Mouse (Mus musculus) megakaryocyte, adult 5-6 weeks (primary cell): ENCODE measurements around the gene B3gnt6. TPM values are rescaled to one million over a fixed set of nuclear protein-coding genes. Genes with fewer than 3 reads are reported as not detected.

Experiments used
- ATAC-seq: 2 replicates; pipeline ENCODE4 v1.8.0; 2016; ENCODE audit warnings: mild to moderate bottlenecking, inconsistent platforms; ENCODE audit not compliant: poor library complexity, severe bottlenecking
- total RNA-seq, 2 experiments: library from RNA; stranded (forward) in 1 of 2; stranded (reverse) in 1 of 2; fragments of 153-499, 151-499 nt in 1 of 2; fragments of 221-1000, 200-1000 nt in 1 of 2; gene quantifications; 2 replicates each; pipeline versions ENCODE4 v1.2.3 to v1.2.4; 2015 to 2017

Gene B3gnt6
- total RNA-seq, 2 experiments from 2014 or later = 0.38 to 0.59 TPM

DNA sequence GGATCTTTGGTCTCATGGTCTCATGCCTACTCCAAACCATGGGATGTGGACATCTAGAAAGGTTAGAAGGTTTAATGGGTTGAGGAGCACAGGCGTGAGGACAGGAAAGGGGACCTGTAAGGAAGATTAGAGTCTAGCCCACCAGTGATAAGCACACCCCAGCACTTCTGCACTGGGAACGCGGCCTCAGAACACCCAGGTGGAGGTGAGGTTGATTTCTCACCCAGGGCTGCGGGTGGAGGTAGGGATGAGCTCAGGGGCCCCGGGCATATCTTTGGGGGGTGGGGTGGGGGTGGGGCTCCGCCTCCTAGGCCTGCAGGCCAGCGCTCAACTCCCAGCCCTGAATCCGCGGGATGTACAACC is 21.7 kb downstream of the B3gnt6 start:
- no peak for ATAC-seq

DNA sequence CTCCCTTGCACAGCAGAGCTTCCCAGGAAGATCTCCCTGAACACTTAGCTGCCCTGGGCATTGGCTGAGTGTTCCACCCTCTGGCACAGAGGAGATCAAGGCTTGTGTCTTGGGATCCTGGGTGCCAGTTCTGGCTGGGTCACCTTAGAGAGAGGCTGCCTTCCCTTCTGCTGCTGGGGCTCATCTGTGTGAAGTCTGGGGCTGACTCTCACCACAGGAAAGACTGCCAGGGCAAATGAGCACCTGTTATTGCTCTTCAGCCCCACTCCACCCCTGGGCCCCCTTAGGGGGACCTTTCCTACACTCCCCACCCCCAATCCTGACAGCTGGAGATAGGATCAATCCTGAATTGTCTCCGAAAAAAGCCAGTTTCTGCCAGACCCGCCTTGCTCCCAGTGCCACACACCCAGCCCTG is 22.2 kb downstream of the B3gnt6 start:
- no peak for ATAC-seq

DNA sequence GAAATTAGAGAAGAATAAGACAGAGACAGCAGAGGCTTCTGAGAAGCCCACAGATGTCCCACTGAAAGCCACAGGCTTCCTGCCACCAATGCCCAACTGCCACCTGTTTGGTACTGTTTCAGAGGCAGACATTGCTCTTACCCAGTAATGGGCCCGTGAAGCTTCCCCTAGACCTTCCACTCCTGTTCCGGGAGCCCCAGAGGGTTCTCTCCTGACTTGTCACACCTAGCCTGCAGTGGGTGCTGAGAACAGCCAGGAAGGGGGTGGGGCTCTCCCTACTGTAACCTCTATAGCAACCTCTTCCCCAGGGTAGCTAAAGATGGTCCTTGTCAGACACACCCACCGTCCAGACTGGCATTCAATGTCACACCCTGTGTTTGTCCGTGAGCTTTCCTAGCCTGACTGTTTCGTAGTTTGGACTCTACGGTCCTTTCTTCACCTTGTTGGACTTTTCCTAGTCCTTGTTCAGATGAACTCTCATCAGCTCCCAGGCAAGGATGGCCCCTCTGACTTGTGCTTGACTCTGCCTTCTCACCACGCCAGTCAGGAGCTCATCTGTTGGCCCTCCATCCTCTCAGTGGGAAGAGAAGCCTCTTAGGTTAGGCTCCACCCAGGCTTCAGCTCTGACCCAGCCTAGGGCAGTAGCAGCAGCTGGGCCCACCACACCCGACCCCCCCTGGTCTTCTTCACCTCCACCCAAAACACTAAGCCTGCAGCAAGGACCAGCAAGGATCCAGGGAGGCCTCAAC is 22.8 kb downstream of the B3gnt6 start:
- no peak for ATAC-seq

DNA sequence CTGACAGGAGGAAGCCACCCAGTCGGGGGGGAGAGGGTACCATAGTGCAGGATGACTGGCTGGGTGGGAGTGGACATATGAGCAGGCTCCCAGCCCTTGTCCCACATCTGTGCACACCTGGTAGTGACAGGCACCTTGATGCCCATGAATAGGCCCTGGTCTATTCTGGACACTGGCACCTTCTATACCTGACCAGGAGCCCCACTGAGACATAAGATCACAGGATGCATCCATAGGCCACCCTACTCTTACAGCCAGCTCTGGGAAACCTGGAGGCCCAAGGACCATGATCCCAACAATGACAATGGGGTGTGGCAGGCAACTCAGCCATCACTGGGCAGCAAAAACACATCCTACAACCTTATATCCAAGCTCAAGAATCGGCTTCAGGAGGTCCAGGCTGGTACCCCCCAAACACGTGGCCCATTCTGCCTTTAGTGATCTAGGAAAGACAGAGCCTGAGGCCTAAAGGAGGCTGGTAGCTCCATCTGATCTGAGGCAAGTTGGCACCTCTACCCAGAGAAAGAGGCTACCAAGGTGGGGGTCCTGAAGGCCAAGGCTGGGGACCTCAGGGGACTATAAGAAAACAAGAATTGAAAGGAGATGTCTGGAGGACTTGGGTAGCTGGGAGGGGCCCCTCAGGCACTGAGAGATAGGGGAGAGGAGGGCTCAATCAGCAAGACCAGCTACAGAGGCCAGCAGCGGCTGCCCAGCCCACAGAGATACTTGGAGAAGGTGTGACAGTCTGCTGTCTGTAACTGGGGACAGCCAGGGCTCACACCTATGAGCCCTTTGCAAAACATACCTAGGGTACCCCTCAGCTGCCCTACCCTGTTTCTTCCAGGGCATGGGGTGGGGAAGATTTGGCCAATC is 24.2 kb downstream of the B3gnt6 start:
- no peak for ATAC-seq

DNA sequence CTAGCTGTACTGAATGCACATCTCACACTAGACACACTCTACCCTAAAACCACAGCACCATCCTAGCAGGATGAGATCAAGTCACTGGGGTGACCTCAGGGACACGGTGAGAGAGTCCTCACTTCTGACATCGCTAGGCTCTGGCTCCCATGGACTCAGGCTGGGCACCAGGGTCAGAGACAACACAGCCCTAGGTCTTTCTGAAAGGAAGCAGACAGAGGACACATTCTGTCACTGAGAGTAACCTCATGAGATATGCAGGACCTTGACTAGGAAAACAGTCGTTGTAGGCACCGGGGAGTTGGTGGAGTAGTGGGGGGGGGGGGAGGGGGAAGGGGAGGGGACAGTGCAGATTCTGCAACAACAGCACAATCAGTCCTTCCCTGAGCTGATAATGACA is 25.9 kb downstream of the B3gnt6 start:
- no peak for ATAC-seq

DNA sequence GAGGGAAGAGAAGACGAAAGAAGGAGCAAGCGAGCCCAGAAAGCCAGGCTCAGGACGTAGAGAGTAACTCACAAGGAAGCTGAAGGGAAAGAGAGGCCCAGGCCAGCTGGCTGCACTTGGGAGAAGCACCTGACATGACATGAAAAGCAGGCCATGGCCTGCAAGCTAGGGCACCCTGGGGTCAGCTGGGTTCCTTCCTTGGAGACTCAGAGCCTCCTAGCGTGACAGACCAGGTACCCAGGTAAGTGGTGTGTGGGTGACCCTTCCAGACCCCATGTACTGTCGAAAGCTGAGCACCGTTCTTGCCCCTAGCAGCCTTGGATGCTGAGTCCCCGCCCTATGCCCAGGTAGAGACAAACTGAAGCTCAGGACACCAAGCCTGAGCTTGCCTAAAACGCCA is 26.6 kb downstream of the B3gnt6 start:
- no peak for ATAC-seq

DNA sequence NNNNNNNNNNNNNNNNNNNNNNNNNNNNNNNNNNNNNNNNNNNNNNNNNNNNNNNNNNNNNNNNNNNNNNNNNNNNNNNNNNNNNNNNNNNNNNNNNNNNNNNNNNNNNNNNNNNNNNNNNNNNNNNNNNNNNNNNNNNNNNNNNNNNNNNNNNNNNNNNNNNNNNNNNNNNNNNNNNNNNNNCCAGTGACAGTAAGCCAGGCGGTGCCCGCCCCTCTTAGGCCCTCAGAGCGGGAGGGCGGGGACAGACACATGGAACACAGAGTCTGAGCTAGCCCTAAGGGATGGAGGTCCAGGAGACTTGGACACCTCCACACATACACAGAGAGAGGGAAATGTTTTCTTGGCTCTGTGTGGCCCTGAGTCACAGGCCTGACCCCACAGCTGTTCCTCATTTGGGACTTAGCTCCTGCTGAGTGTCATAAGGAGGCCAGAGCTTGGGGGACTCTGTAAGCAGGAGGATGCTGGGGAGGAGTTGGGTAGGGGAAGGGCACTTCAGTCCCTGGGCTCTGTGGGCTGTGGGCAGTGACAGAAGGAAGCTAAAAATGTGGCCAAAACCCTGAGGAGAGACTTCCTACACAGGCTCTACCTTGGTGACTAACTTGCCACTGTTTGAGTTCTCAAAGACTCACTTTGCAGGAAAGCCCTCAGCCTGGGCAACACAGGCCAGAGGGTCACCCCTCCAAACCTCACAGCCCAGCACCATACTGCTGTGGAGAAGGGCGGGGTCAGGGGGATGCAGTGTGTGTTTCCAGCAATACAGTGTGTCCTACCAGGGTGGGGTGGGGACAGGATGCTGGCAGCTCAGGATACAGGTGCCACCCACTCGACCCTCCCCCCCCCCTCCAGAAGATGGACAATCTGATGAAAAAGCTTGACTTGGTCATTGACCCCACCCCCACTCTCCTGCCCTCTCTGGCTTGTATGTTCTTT is 27.9 kb downstream of the B3gnt6 start:
- ATAC-seq = peak; percentile 79

DNA sequence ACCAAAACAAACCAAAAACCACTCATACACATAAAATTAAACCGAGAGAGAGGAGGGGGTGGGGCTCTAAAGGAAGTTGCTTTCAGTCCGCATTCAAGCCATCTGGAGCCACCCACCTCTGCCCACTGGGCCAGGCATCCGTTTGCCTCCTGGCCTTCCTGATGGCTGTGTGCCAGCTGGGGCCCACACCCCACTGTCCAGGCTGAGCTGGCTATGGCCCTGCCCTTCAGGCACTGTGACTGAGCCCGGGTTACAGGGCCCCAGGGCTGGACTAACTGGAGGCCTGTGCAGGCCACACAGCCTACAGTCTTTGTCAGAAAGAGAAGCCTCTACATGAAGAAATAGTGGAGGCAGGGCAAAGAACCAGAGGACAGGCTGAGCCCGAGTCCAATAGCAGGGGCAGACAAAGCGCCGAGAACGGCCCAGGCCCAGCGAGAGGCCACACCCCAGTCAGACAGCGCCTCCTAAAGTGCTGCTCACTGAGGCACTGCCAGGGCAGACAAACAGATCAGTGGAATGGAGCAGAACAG is 34.2 kb downstream of the B3gnt6 start:
- ATAC-seq = peak; percentile 71

DNA sequence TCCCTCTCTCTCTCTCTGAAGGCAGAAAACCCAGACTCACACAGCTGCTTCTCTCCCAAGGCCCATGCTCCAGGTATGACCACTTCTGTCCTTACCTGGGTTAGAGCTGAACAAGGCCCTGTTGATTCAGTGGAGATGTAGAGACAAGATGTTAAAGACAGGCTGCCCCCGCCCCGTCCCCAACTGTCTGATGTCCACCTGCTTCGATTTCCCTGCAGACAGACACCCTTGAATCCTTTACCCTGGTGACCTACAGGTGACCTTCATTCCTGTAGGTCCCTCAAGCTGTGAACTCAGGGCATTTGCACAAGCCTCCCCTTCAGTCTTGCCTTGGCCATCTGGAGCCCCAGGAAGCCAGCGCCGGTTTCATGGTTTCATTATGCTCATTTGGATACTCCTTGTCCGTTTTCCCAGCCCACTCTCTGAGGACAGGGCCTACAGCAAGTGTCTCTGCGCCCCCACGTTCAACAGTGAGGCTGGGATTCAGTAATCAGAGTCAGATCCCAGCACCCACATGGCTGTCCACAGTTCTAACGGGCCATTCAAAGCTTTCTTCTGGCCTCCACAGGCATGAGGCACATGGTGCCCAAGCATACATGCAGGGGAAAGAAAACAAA is 34.8 kb downstream of the B3gnt6 start:
- no peak for ATAC-seq

DNA sequence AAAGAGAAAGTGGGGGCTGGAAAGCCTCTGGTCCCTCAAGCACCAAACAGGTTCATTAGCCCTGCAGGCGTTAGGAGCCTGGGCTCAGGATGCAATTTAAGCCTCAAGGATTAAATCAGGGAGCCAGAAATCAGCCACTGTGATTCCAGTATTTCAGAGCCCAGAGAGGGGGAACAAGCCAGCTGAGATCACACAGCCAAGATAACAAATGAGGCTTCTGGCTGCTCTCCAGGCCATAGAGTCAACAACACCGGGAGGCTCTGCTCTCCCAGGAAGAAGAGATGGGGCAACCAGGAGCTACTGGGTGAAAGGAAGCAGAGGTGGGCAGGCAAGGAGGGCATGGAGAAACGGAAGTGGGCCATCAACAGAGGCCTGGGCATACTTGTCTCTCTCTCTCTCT is 35.6 kb downstream of the B3gnt6 start:
- no peak for ATAC-seq

DNA sequence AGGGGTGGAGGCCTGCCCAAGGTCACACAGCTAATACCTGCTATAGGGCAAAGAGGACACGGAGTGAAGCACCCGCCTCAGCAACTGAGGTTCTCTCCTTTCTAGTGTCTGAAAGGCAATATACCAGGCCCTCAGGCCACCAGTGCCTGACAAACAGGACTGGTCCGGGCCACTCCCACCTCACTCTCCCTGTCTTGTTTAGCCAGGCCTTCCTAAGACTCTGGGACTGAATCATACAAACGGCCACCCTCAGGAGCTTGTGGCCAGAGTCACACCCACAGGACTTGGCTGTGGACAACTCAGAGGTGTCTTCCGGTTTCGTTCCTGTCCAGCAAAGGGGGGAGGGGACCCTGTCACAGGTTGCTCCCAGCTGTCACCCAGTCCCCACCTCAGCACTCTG is 37.0 kb downstream of the B3gnt6 start:
- ATAC-seq = no peak

DNA sequence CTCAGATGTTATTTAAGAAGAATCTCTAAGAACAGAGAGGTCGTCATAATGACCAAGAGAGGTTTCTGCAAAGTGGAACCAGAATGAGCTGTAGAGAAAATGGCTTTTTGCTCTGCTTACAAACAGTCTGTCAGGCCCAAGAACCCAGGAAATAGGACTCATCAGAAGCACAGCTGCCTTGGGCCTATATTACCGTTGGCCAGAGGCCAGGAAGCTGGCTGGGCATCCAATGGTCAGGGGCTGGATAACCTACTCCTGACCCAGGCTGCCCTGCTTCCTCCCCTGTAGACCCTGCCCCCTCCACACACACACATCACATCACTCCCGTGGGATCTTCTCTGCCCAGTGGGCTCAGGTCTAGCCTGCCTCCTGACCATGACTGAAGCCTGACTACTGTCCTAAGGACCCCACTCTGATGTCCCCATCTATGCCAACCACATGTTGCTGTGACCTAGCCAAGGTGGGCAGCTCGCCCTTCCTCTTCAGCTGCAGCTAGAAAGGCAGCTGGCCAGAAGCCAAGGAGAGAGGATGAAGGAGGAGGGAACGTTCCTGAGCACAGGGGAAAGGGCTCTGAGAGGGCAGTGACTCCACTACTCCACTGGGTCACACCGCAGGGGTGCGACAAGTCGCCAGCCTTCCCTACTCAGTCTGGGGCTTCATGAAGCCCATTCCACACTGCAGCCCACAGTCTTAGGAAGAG is 39.1 kb downstream of the B3gnt6 start:
- ATAC-seq = no peak

DNA sequence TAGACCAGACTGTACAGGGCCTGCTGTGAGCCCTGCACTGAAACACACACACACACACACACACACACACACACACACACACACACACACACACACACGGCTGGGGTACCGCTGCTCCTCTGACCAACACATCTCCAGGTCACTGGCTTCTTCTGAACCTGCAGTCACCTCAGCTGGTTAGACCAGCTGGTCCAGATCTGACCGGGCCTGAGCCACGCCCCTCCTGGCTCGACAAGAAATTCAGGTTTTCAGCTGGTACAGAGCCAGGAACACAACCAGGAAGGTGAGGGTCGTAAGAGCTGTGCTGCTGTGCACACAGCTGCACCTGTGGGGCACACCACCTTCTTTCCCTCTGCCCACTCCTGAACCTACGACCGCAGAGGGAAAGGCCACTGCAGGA is 40.8 kb downstream of the B3gnt6 start:
- no peak for ATAC-seq

DNA sequence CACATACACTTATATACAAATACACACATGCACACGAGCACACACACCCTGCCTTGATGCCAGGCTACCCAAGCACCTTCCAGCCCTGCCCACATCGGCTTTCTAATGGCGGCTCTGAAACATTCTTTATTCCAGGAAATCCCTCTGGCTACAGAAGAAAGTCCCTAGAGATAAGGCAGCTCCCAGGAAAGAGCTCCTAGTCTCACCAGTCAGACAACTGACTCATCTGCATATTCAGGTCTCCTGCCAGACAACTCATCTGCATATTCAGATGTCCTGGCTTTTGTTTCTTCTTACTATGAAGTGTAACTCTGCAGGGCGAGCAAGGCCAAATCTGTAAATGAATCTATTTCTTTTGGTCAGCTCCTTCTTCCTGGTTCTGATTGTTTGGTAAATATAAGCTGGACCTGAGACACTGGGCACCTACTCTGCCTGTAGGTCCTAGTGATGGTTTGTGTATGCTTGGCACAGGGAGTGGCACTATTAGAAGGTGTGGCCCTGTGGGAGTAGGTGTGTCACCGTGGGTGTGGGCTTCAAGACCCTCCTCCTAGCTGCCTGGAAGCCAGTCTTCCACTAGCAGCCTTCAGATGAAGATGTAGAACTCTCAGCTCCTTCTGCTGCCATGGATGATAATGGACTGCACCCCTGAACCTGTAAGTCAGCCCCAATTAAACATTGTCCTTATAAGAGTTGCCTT is 41.5 kb downstream of the B3gnt6 start:
- no peak for ATAC-seq

DNA sequence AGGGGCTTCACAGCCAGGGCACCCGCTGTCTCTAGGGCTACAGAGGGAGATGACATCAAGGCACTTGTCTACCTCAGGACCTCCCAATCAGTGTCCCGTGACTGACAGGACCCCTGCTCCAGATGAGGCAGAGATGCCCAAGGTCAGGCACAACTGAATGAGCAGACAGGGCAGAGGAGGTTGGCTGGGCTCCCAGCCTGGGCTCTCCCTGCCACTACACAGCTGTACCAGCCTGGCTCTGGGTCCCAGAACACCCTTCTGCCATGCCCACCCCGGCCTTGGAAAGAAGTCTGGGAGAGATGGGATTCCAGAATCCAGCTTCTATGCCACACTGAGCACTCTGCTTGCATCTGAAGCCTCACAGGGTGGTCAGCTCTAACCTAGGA is 43.0 kb downstream of the B3gnt6 start:
- no peak for ATAC-seq

DNA sequence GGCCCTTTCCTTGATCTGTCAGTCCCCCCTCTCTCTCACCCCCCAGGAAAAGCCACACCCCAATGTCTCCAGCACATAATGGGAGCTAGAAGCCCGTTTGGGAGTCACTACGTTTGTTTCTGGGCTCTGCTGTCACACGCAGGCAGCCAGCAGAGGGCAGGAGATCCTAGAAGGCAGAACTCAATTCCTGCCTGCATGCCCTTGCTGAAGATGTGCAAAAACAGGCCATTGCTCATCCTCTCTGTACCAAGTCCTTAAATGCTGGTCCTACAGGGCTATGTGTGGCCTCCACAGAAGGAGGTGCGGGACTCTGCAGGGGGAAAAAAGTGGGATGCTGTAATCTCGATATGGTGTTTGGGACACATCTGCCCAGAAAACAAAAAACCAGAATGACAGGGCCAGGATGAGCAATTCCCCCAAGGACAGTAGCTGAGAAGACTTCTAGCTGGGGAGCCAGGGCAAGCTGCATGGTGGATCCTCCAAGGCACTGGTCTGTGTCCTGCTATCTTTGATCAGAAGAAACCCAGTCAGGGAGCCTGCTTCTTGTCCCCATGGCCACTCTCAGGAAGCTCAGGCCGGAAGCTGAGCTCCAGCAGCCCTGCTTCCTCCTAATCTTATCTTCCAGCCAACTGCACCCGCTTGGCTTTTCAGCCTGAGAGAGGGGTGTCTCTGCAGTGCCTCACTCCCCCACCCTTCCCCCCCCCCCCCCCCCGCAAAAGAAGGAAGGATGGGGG is 43.6 kb downstream of the B3gnt6 start:
- peak; percentile 75 for ATAC-seq

DNA sequence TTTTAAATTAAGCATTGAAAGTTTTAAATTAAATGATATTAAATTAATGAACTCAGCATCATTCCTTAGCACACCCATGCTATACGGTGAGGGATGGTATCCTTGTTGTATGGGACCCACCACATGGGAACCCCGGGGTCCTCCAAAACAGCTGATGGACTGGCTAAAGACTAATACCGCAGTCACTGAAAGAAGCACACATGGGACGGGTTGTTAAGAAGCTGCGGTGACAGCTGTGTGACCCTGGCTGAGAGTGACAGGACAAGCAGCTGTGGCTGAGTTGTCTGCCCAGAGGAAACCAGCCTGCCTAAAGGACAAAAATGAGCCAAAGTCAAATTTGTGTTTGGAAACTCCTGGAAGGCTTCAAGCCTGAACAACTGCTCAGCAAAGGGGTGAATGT is 45.4 kb downstream of the B3gnt6 start:
- ATAC-seq = no peak

DNA sequence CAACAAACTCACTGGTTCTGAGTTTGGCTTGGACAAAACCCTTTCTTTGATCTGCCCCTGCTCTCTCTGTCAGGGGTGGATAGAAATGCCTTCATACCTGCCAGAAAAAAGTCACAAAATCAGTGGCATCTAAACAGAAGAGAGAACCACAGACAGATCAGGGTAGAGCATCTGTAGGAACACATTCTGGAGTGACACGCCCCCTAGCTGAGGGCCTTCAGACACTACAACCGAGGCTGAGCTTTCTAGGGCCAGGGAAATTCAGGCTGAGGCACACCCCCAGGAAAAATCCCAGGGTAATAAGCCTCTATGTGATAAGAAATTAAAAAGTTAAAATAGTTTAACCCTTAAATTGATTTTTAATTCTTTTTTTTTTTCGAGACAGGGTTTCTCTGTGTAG is 45.9 kb downstream of the B3gnt6 start:
- ATAC-seq = no peak

DNA sequence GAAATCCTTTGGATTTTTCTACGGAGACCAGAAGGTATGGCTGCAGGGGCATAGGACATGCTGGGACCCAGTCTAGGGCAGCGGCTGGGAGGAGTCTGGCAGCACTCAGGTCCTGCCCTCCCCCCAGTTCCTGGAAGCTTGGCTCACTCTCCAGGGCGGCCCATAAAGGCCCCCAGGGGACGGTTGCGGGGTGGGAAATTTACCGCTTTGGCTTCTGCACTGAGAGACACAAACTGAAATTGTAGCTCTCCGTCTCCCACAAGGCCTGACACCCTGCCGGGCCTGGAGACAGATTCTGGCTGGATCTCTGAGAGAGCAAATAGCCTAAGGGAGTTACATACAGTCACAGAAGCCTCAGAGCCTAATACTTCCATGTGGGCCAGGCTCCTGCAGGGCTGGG is 46.9 kb downstream of the B3gnt6 start:
- no peak for ATAC-seq
